Mouse (Mus musculus): ENCODE measurements around the gene Bnip2. TPM values are rescaled to one million over a fixed set of nuclear protein-coding genes. Genes with fewer than 3 reads are reported as not detected.

Bnip2 gene
- polyA plus RNA-seq, 1 experiment from 2014 or later: 131 TPM

- Histone ChIP-seq H3K27ac (ENCODE audit: low read length) (no peak overlapping the region), H3K9me3 (ENCODE audit: low read length) (no peaks in the 10 kb centered on the region), H3K4me3 (ENCODE audit: low read depth, low read length) (no peak overlapping the region), H3K9ac (replicated peaks; ENCODE audit: low read depth) (no peak overlapping the region), H3K4me1 (ENCODE audit: insufficient read depth, low read depth, low read length) (no peaks in the 10 kb centered on the region), H3K4me2 (replicated peaks; ENCODE audit: low read depth, low read length) (no peak overlapping the region), H3K27me3 (replicated peaks; ENCODE audit: insufficient read depth, low read length) (no peaks in the 10 kb centered on the region), H3K36me3 (ENCODE audit: insufficient read depth, low read length) (no peaks in the 10 kb centered on the region)
- DNase-seq (ENCODE audit: low spot score) (no peak), ATAC-seq (no peak)
- TF ChIP-seq EP300 (IDR thresholded peaks at IDR 0.05) (no peak), CTCF (IDR thresholded peaks at IDR 0.05) (no peak)
- 66% methylated on average over 3 of the region's 3 CpGs for WGBS
Measured at GRCm38 (mm10) chr9:69964370-69964769, 24.9 kb upstream of the Bnip2 start.

- H3K4me1 ChIP-seq (ENCODE audit: insufficient read depth, low read depth, low read length): peaks cover 1% of the 10 kb centered on the region; the same call in 1 of the 2 replicates
- no peak overlapping the region for H3K4me2 ChIP-seq (replicated peaks; ENCODE audit: low read depth, low read length)
- no peak for TF ChIP-seq EP300 (IDR thresholded peaks at IDR 0.05)
- no peak for TF ChIP-seq CTCF (IDR thresholded peaks at IDR 0.05)
- H3K9ac ChIP-seq (replicated peaks; ENCODE audit: low read depth): no peak overlapping the region
- ATAC-seq: no peak
- H3K27ac ChIP-seq (ENCODE audit: low read length): no peak overlapping the region
- H3K27me3 ChIP-seq (replicated peaks; ENCODE audit: insufficient read depth, low read length): no peaks in the 10 kb centered on the region
- DNase-seq (ENCODE audit: low spot score): no peak
- WGBS: 67% methylated on average over 1 of the region's 1 CpGs
- H3K36me3 ChIP-seq (ENCODE audit: insufficient read depth, low read length): no peaks in the 10 kb centered on the region
- H3K9me3 ChIP-seq (ENCODE audit: low read length): no peaks in the 10 kb centered on the region
- no peak overlapping the region for H3K4me3 ChIP-seq (ENCODE audit: low read depth, low read length)
Measured at GRCm38 (mm10) chr9:69985526-69985925, 3.7 kb upstream of the Bnip2 start.

GRCm38 (mm10) chr9:69986063-69986462, 3.2 kb upstream of the Bnip2 start:
- H3K9ac ChIP-seq (replicated peaks; ENCODE audit: low read depth): no peak overlapping the region
- H3K4me3 ChIP-seq (ENCODE audit: low read depth, low read length): no peak overlapping the region
- H3K27ac ChIP-seq (ENCODE audit: low read length): no peak overlapping the region
- no peaks in the 10 kb centered on the region for H3K27me3 ChIP-seq (replicated peaks; ENCODE audit: insufficient read depth, low read length)
- DNase-seq (ENCODE audit: low spot score): no peak
- ATAC-seq: no peak
- H3K4me2 ChIP-seq (replicated peaks; ENCODE audit: low read depth, low read length): no peak overlapping the region
- peaks cover 6% of the 10 kb centered on the region; the same call in 1 of the 2 replicates for H3K4me1 ChIP-seq (ENCODE audit: insufficient read depth, low read depth, low read length)
- WGBS: 74% methylated on average over 10 of the region's 10 CpGs
- TF ChIP-seq CTCF (IDR thresholded peaks at IDR 0.05): no peak
- TF ChIP-seq EP300 (IDR thresholded peaks at IDR 0.05): no peak
- H3K9me3 ChIP-seq (ENCODE audit: low read length): no peaks in the 10 kb centered on the region
- no peaks in the 10 kb centered on the region for H3K36me3 ChIP-seq (ENCODE audit: insufficient read depth, low read length)

- no peaks in the 10 kb centered on the region for H3K36me3 ChIP-seq (ENCODE audit: insufficient read depth, low read length)
- ATAC-seq (no peak), DNase-seq (ENCODE audit: low spot score) (no peak)
- no peaks in the 10 kb centered on the region for H3K27me3 ChIP-seq (replicated peaks; ENCODE audit: insufficient read depth, low read length)
- no peak overlapping the region for H3K4me3 ChIP-seq (ENCODE audit: low read depth, low read length)
- WGBS: 70% methylated on average over 5 of the region's 5 CpGs
- no peak overlapping the region for H3K27ac ChIP-seq (ENCODE audit: low read length)
- H3K4me1 ChIP-seq (ENCODE audit: insufficient read depth, low read depth, low read length): peaks cover 6% of the 10 kb centered on the region; the same call in 1 of the 2 replicates
- H3K9me3 ChIP-seq (ENCODE audit: low read length): no peaks in the 10 kb centered on the region
- no peak overlapping the region for H3K9ac ChIP-seq (replicated peaks; ENCODE audit: low read depth)
- TF ChIP-seq CTCF (IDR thresholded peaks at IDR 0.05) (no peak), EP300 (IDR thresholded peaks at IDR 0.05) (no peak)
- no peak overlapping the region for H3K4me2 ChIP-seq (replicated peaks; ENCODE audit: low read depth, low read length)
Measured at GRCm38 (mm10) chr9:69986571-69986970, 2.7 kb upstream of the Bnip2 start.

GRCm38 (mm10) chr9:69987579-69987978, 1.7 kb upstream of the Bnip2 start:
- no peak overlapping the region for H3K4me3 ChIP-seq (ENCODE audit: low read depth, low read length)
- ATAC-seq: no peak
- H3K9ac ChIP-seq (replicated peaks; ENCODE audit: low read depth): no peak overlapping the region
- DNase-seq (ENCODE audit: low spot score): peak; percentile 82
- H3K27ac ChIP-seq (ENCODE audit: low read length): no peak overlapping the region
- H3K36me3 ChIP-seq (ENCODE audit: insufficient read depth, low read length): no peaks in the 10 kb centered on the region
- H3K4me1 ChIP-seq (ENCODE audit: insufficient read depth, low read depth, low read length): peaks cover 6% of the 10 kb centered on the region; the same call in 1 of the 2 replicates
- WGBS: 0% methylated on average over 3 of the region's 3 CpGs
- H3K4me2 ChIP-seq (replicated peaks; ENCODE audit: low read depth, low read length): no peak overlapping the region
- no peaks in the 10 kb centered on the region for H3K9me3 ChIP-seq (ENCODE audit: low read length)
- TF ChIP-seq EP300 (IDR thresholded peaks at IDR 0.05) (no peak), CTCF (IDR thresholded peaks at IDR 0.05) (peak; percentile 79)
- no peaks in the 10 kb centered on the region for H3K27me3 ChIP-seq (replicated peaks; ENCODE audit: insufficient read depth, low read length)

GRCm38 (mm10) chr9:69988706-69989302, 462 bp upstream of the Bnip2 start:
- Histone ChIP-seq H3K4me3 (ENCODE audit: low read depth, low read length) (peak overlapping the region; percentile 89), H3K4me1 (ENCODE audit: insufficient read depth, low read depth, low read length) (peaks cover 6% of the 10 kb centered on the region; the same call in 1 of the 2 replicates), H3K36me3 (ENCODE audit: insufficient read depth, low read length) (no peaks in the 10 kb centered on the region), H3K4me2 (replicated peaks; ENCODE audit: low read depth, low read length) (peak overlapping the region; percentile 57), H3K9me3 (ENCODE audit: low read length) (no peaks in the 10 kb centered on the region), H3K27me3 (replicated peaks; ENCODE audit: insufficient read depth, low read length) (no peaks in the 10 kb centered on the region), H3K9ac (replicated peaks; ENCODE audit: low read depth) (peak overlapping the region; percentile 95; the same call in 1 of the 2 replicates), H3K27ac (ENCODE audit: low read length) (peak overlapping the region; percentile 99)
- 29% methylated on average over 16 of the region's 16 CpGs for WGBS
- DNase-seq (ENCODE audit: low spot score) (no peak), ATAC-seq (no peak)
- no peak for TF ChIP-seq EP300 (IDR thresholded peaks at IDR 0.05)
- TF ChIP-seq CTCF (IDR thresholded peaks at IDR 0.05): no peak
